Mouse (Mus musculus): ENCODE results near the gene Cdc42ep2.

DNA sequence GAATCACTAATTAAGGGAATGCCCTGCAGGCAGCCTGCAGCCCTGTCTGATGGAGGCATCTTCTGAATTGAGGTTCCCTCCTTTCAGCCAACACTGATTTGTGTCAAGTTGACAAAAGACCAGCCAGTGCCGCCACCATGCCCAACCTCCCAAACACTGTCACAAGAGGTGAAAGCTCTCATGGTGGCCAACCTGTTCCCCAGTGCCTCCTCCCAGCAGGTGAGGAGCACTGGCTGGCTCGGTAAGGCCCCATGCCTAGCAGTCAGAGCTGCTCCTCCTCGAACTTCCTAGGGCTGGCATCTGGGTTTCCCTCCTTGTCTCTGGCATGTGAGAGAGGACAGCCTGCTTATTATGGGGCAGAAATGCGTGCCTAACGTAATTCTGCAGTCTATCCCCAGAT, 15.1 kb upstream of the Cdc42ep2 start:
- no peak for TF ChIP-seq GATA1 (IDR thresholded peaks at IDR 0.05; ENCODE audit: low read length)
- no peak for TF ChIP-seq TAL1 (IDR thresholded peaks at IDR 0.05; ENCODE audit: low read length)

Data from erythroblast, embryonic 14.5 days (primary cell).